Mouse (Mus musculus): ENCODE results near the gene 1700028P14Rik. TPM values are rescaled to one million over a fixed set of nuclear protein-coding genes. Genes with fewer than 3 reads are reported as not detected.

1700028P14Rik gene
- polyA plus RNA-seq, 1 experiment from 2014 or later = 6.5 TPM

GRCm38 (mm10) chr19:23607951-23608350 is 44.7 kb downstream of the 1700028P14Rik start:
- 81% methylated on average over 2 of the region's 2 CpGs for WGBS
- Histone ChIP-seq H3K27me3 (no peaks in the 10 kb centered on the region), H3K4me2 (replicated peaks) (no peak overlapping the region), H3K27ac (replicated peaks) (no peak overlapping the region), H3K36me3 (no peaks in the 10 kb centered on the region), H3K9ac (no peak overlapping the region), H3K4me1 (no peaks in the 10 kb centered on the region), H3K9me3 (replicated peaks) (no peaks in the 10 kb centered on the region), H3K4me3 (replicated peaks) (no peak overlapping the region)
- no peak for ATAC-seq (ENCODE audit: insufficient number of reproducible peaks, low FRiP score, low TSS enrichment, low read depth)

GRCm38 (mm10) chr19:23594950-23595349 is 57.7 kb downstream of the 1700028P14Rik start:
- Histone ChIP-seq H3K9me3 (replicated peaks) (no peaks in the 10 kb centered on the region), H3K4me2 (replicated peaks) (no peak overlapping the region), H3K36me3 (no peaks in the 10 kb centered on the region), H3K9ac (no peak overlapping the region), H3K4me3 (replicated peaks) (no peak overlapping the region), H3K27me3 (no peaks in the 10 kb centered on the region), H3K4me1 (no peaks in the 10 kb centered on the region), H3K27ac (replicated peaks) (no peak overlapping the region)
- no peak for ATAC-seq (ENCODE audit: insufficient number of reproducible peaks, low FRiP score, low TSS enrichment, low read depth)
- WGBS = 71% methylated on average over 3 of the region's 3 CpGs

DNA sequence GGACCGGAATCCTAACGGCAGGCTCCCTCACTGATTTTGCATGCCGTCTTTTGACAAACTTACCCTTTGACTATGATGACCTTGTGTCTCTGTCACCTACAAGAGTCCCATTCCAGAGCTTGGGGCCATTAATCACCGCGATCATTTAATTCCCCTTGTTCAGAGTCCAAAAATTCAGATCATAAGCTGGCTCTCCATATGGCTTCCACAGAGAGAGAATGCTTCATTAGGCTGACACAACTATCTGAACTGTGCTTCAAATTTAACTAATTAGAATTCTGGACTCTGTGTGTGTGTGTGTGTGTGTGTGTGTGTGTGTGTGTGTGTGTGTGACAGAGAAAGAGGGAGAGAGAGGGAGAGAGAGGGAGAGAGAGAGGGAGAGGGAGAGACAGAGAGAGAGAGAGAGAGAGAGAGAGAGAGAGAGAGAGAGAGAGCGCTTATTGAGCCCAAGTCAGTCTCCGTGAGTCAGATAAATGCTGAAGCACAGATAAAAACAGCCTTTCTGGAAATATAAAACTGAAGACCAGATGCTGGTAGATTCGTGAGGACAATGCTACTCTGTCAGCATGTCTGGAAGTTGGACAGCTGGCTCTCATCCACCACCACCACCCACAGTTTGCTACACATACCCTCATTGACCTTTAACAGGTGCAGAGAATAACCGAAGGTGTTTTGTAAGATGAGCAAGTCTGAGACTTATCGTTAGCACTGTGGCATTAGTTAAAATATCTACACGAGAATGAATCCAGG is 73.8 kb downstream of the 1700028P14Rik start:
- H3K27me3 ChIP-seq = no peaks in the 10 kb centered on the region
- no peak overlapping the region for H3K4me3 ChIP-seq (replicated peaks)
- no peaks in the 10 kb centered on the region for H3K36me3 ChIP-seq
- H3K9ac ChIP-seq = no peak overlapping the region
- H3K27ac ChIP-seq (replicated peaks) = no peak overlapping the region
- no peaks in the 10 kb centered on the region for H3K4me1 ChIP-seq
- 62% methylated on average over 11 of the region's 11 CpGs for WGBS
- no peak overlapping the region for H3K4me2 ChIP-seq (replicated peaks)
- ATAC-seq (ENCODE audit: insufficient number of reproducible peaks, low FRiP score, low TSS enrichment, low read depth) = no peak
- no peaks in the 10 kb centered on the region for H3K9me3 ChIP-seq (replicated peaks)

GRCm38 (mm10) chr19:23576685-23577084 is 75.9 kb downstream of the 1700028P14Rik start:
- Histone ChIP-seq H3K4me1 (no peaks in the 10 kb centered on the region), H3K9ac (no peak overlapping the region), H3K27ac (replicated peaks) (no peak overlapping the region), H3K4me3 (replicated peaks) (no peak overlapping the region), H3K9me3 (replicated peaks) (no peaks in the 10 kb centered on the region), H3K36me3 (no peaks in the 10 kb centered on the region), H3K27me3 (no peaks in the 10 kb centered on the region), H3K4me2 (replicated peaks) (no peak overlapping the region)
- WGBS = 37% methylated on average over 4 of the region's 4 CpGs
- ATAC-seq (ENCODE audit: insufficient number of reproducible peaks, low FRiP score, low TSS enrichment, low read depth) = no peak

- Histone ChIP-seq H3K4me1 (no peaks in the 10 kb centered on the region), H3K9me3 (replicated peaks) (no peaks in the 10 kb centered on the region), H3K27ac (replicated peaks) (no peak overlapping the region), H3K27me3 (no peaks in the 10 kb centered on the region), H3K4me3 (replicated peaks) (no peak overlapping the region), H3K36me3 (no peaks in the 10 kb centered on the region), H3K9ac (no peak overlapping the region), H3K4me2 (replicated peaks) (no peak overlapping the region)
- 78% methylated on average over 5 of the region's 5 CpGs for WGBS
- no peak for ATAC-seq (ENCODE audit: insufficient number of reproducible peaks, low FRiP score, low TSS enrichment, low read depth)
These were observed 88.9 kb downstream of the 1700028P14Rik start for GRCm38 (mm10) chr19:23563693-23564092.

GRCm38 (mm10) chr19:23562588-23562987 is 90.0 kb downstream of the 1700028P14Rik start:
- no peaks in the 10 kb centered on the region for H3K36me3 ChIP-seq
- H3K4me1 ChIP-seq = no peaks in the 10 kb centered on the region
- H3K4me3 ChIP-seq (replicated peaks) = no peak overlapping the region
- no peak for ATAC-seq (ENCODE audit: insufficient number of reproducible peaks, low FRiP score, low TSS enrichment, low read depth)
- H3K27ac ChIP-seq (replicated peaks) = no peak overlapping the region
- 95% methylated on average over 4 of the region's 4 CpGs for WGBS
- H3K9me3 ChIP-seq (replicated peaks) = no peaks in the 10 kb centered on the region
- no peak overlapping the region for H3K4me2 ChIP-seq (replicated peaks)
- no peak overlapping the region for H3K9ac ChIP-seq
- no peaks in the 10 kb centered on the region for H3K27me3 ChIP-seq

DNA sequence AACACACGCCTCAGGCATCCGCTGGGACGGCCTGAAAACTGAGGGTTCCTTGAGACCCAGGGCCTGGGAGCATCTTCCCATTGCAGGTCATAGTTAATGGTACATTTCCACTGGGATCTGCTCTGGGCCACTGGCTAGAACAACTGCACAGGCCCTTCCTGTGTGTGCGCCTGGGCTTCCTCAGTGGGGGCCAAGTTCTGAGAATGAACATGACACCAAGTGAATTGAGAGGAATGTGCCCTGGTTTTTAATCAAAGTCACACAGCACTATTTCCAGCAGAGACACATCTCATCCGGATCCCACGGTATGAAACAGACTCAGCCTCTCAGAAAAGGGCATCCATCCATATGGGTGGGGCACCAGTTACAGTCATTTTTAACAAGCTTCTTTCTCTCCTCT is 90.6 kb downstream of the 1700028P14Rik start:
- H3K36me3 ChIP-seq = no peaks in the 10 kb centered on the region
- H3K9me3 ChIP-seq (replicated peaks) = no peaks in the 10 kb centered on the region
- no peak for ATAC-seq (ENCODE audit: insufficient number of reproducible peaks, low FRiP score, low TSS enrichment, low read depth)
- 63% methylated on average over 6 of the region's 6 CpGs for WGBS
- no peaks in the 10 kb centered on the region for H3K4me1 ChIP-seq
- no peaks in the 10 kb centered on the region for H3K27me3 ChIP-seq
- no peak overlapping the region for H3K27ac ChIP-seq (replicated peaks)
- H3K4me3 ChIP-seq (replicated peaks) = no peak overlapping the region
- H3K9ac ChIP-seq = no peak overlapping the region
- H3K4me2 ChIP-seq (replicated peaks) = no peak overlapping the region

DNA sequence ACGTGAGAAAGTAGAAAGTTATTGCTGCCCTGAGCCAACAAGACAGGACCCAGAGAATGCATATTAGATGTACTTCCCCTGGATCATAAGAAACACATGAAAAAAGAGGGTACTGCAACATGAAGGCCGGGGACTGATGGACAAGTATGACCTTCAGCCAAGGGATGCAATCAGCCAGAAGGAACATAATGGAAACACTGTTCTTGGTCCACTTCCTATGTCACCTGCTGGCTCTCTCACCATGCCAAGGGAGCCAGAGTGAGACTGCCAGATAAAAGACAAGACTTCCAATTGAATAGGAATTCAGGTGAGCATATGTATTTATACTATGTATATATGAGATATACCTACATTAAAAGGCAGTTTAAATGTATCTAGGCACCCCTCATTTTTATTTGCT is 99.2 kb downstream of the 1700028P14Rik start:
- Histone ChIP-seq H3K4me2 (replicated peaks) (no peak overlapping the region), H3K9ac (no peak overlapping the region), H3K4me3 (replicated peaks) (no peak overlapping the region), H3K27ac (replicated peaks) (no peak overlapping the region), H3K9me3 (replicated peaks) (no peaks in the 10 kb centered on the region), H3K27me3 (no peaks in the 10 kb centered on the region), H3K36me3 (no peaks in the 10 kb centered on the region), H3K4me1 (no peaks in the 10 kb centered on the region)
- 77% methylated on average over 2 of the region's 2 CpGs for WGBS
- no peak for ATAC-seq (ENCODE audit: insufficient number of reproducible peaks, low FRiP score, low TSS enrichment, low read depth)

DNA sequence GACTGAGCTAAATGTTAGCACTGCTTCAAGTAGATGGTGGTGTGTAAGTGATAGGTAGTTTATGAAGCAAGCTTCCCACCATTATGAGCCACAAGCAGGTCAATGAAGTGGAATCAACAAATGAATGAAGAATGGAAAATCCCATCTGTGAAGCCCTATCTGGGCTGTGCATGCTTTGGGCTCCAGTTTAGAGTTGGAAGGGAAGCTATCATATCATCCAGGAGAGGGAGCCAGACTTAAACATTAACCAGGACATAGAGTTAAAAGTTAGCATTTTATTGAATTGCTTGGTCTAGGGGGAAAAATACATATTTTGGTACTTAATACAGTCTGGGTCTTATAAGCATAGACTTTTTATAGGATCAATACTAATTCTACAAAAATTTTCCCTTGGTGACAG is 107.0 kb downstream of the 1700028P14Rik start:
- Histone ChIP-seq H3K27ac (replicated peaks) (no peak overlapping the region), H3K36me3 (no peaks in the 10 kb centered on the region), H3K9me3 (replicated peaks) (no peaks in the 10 kb centered on the region), H3K4me3 (replicated peaks) (no peak overlapping the region), H3K4me2 (replicated peaks) (no peak overlapping the region), H3K4me1 (no peaks in the 10 kb centered on the region), H3K9ac (no peak overlapping the region), H3K27me3 (no peaks in the 10 kb centered on the region)
- ATAC-seq (ENCODE audit: insufficient number of reproducible peaks, low FRiP score, low TSS enrichment, low read depth) = no peak

DNA sequence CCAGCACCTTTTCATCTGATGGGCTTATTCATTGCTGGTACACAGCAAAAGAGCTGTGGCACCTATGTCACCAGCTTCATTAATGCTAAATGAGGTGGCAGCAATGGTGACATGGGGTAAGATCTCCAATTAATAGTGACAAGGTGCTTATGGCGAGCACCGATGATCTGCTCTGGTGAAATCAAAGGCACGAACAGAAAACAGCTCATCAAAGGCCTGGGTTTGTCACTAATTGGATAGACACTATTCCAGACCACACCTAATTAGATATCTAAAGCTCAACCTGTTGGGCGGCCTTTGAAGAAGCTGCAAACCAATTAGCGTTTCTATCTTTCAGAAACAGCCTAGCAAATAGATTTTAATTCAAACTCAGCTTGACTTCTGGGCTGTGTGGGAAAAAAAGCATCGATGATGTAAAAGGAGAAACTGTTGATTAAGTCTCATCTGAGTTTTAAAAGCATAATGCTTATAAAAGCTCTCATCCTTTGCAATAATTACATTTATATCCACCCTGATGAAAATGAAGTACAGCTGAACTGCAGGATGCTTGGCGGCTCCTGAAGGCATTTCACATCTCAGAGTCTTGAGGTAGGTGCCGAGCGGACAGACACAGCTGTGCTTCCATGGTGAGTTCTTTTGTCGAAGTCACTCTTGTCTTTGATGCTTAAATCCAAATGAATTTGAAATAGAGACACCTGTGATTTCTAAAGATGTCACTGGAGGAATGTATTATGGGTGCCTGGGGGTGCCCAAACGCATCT is 109.2 kb downstream of the 1700028P14Rik start:
- Histone ChIP-seq H3K27ac (replicated peaks) (no peak overlapping the region), H3K4me1 (no peaks in the 10 kb centered on the region), H3K36me3 (no peaks in the 10 kb centered on the region), H3K27me3 (no peaks in the 10 kb centered on the region), H3K4me3 (replicated peaks) (no peak overlapping the region), H3K9me3 (replicated peaks) (no peaks in the 10 kb centered on the region), H3K9ac (no peak overlapping the region), H3K4me2 (replicated peaks) (no peak overlapping the region)
- no peak for ATAC-seq (ENCODE audit: insufficient number of reproducible peaks, low FRiP score, low TSS enrichment, low read depth)
- WGBS = 76% methylated on average over 11 of the region's 11 CpGs

- ATAC-seq (ENCODE audit: insufficient number of reproducible peaks, low FRiP score, low TSS enrichment, low read depth) = no peak
- Histone ChIP-seq H3K27me3 (no peaks in the 10 kb centered on the region), H3K4me2 (replicated peaks) (no peak overlapping the region), H3K36me3 (no peaks in the 10 kb centered on the region), H3K4me1 (no peaks in the 10 kb centered on the region), H3K9me3 (replicated peaks) (no peaks in the 10 kb centered on the region), H3K4me3 (replicated peaks) (no peak overlapping the region), H3K9ac (no peak overlapping the region), H3K27ac (replicated peaks) (no peak overlapping the region)
- 93% methylated on average over 4 of the region's 4 CpGs for WGBS
These were observed 109.9 kb downstream of the 1700028P14Rik start for GRCm38 (mm10) chr19:23542759-23543158.

- H3K4me1 ChIP-seq = no peaks in the 10 kb centered on the region
- H3K4me2 ChIP-seq (replicated peaks) = no peak overlapping the region
- no peak overlapping the region for H3K27ac ChIP-seq (replicated peaks)
- no peaks in the 10 kb centered on the region for H3K9me3 ChIP-seq (replicated peaks)
- H3K4me3 ChIP-seq (replicated peaks) = no peak overlapping the region
- no peak for ATAC-seq (ENCODE audit: insufficient number of reproducible peaks, low FRiP score, low TSS enrichment, low read depth)
- no peaks in the 10 kb centered on the region for H3K27me3 ChIP-seq
- no peak overlapping the region for H3K9ac ChIP-seq
- 88% methylated on average over 3 of the region's 3 CpGs for WGBS
- H3K36me3 ChIP-seq = no peaks in the 10 kb centered on the region
These were observed 116.9 kb downstream of the 1700028P14Rik start for GRCm38 (mm10) chr19:23535700-23536099.

All from embryonic facial prominence, embryonic 15.5 days (tissue).